Mouse (Mus musculus) embryonic facial prominence, embryonic 15.5 days (tissue): ENCODE measurements around the gene Sh3rf3. TPM values are rescaled to one million over a fixed set of nuclear protein-coding genes. Genes with fewer than 3 reads are reported as not detected.

Experiments
- ATAC-seq: fragments of 200-750 bp; cut with Nextera tagmentation; 2 replicates; pipeline ENCODE4 v1.8.0; 2017; ENCODE audit warnings: low read depth, moderate TSS enrichment; ENCODE audit not compliant: insufficient number of reproducible peaks, low FRiP score, low TSS enrichment
- H3K27ac ChIP-seq: fragments of 300-500 bp; sonication (generic); replicated peaks from 2 replicates; pipeline ENCODE4 v1.5.1; 2015; ENCODE audit warnings: mild to moderate bottlenecking, inconsistent platforms
- H3K27me3 ChIP-seq: fragments of 300-500 bp; sonication (generic); 2 replicates; pipeline ENCODE4 v1.6.1; 2015; ENCODE audit warnings: inconsistent platforms
- H3K36me3 ChIP-seq: fragments of 300-500 bp; sonication (generic); 2 replicates; pipeline ENCODE4 v1.6.1; 2015; ENCODE audit warnings: mild to moderate bottlenecking, inconsistent platforms
- H3K4me1 ChIP-seq: fragments of 300-500 bp; sonication (generic); 2 replicates; pipeline ENCODE4 v1.6.1; 2015; ENCODE audit warnings: inconsistent platforms
- H3K4me2 ChIP-seq: fragments of 300-500 bp; sonication (generic); replicated peaks from 2 replicates; pipeline ENCODE4 v1.6.1; 2015; ENCODE audit warnings: mild to moderate bottlenecking, inconsistent platforms
- H3K4me3 ChIP-seq: fragments of 300-500 bp; sonication (generic); replicated peaks from 2 replicates; pipeline ENCODE4 v1.5.1; 2015; ENCODE audit warnings: mild to moderate bottlenecking, inconsistent platforms
- H3K9ac ChIP-seq: fragments of 300-500 bp; sonication (generic); 2 replicates; pipeline ENCODE4 v1.6.1; 2015; ENCODE audit warnings: inconsistent platforms
- H3K9me3 ChIP-seq: fragments of 300-500 bp; sonication (generic); replicated peaks from 2 replicates; pipeline ENCODE4 v1.6.1; 2016; ENCODE audit warnings: inconsistent platforms
- WGBS: fragments of 180-500 bp; shearing (Covaris S2); methylation state at CpG from one replicate; pipeline ENCODE4 v1.1.7; 2015; 5-methylcytosine and 5-hydroxymethylcytosine counted together
- polyA plus RNA-seq: library from polyadenylated mRNA; unstranded; fragments of >200 nt; fragmentation: Nextera tagmentation; extraction: Ambion mirVana; gene quantifications from 2 replicates; pipeline ENCODE4 v1.2.1, GENCODE M21; 2015

The Sh3rf3 gene
- polyA plus RNA-seq, 1 experiment from 2014 or later = 3.1 TPM

- 58% methylated on average over 3 of the region's 3 CpGs for WGBS
- Histone ChIP-seq H3K27me3 (no peaks in the 10 kb centered on the region), H3K9ac (no peak overlapping the region), H3K4me2 (no peak overlapping the region), H3K27ac (no peak overlapping the region), H3K9me3 (no peaks in the 10 kb centered on the region), H3K4me3 (no peak overlapping the region), H3K36me3 (no peaks in the 10 kb centered on the region), H3K4me1 (no peaks in the 10 kb centered on the region)
- no peak for ATAC-seq
Measured at GRCm38 (mm10) chr10:58995132-58995531, 182.0 kb downstream of the Sh3rf3 start.

- Histone ChIP-seq H3K9me3 (no peaks in the 10 kb centered on the region), H3K36me3 (no peaks in the 10 kb centered on the region), H3K4me3 (no peak overlapping the region), H3K9ac (no peak overlapping the region), H3K4me1 (no peaks in the 10 kb centered on the region), H3K27ac (no peak overlapping the region), H3K27me3 (no peaks in the 10 kb centered on the region), H3K4me2 (no peak overlapping the region)
- WGBS = 86% methylated on average over 9 of the region's 9 CpGs
- ATAC-seq = no peak
Measured at GRCm38 (mm10) chr10:59002361-59002760, 189.2 kb downstream of the Sh3rf3 start.

GRCm38 (mm10) chr10:59011415-59011814 lies 198.3 kb downstream of the Sh3rf3 start:
- Histone ChIP-seq H3K4me3 (no peak overlapping the region), H3K4me2 (no peak overlapping the region), H3K36me3 (no peaks in the 10 kb centered on the region), H3K9ac (no peak overlapping the region), H3K27me3 (no peaks in the 10 kb centered on the region), H3K9me3 (no peaks in the 10 kb centered on the region), H3K27ac (no peak overlapping the region), H3K4me1 (no peaks in the 10 kb centered on the region)
- 81% methylated on average over 7 of the region's 7 CpGs for WGBS
- no peak for ATAC-seq

GRCm38 (mm10) chr10:59013618-59014017 lies 200.5 kb downstream of the Sh3rf3 start:
- Histone ChIP-seq H3K36me3 (no peaks in the 10 kb centered on the region), H3K4me3 (no peak overlapping the region), H3K9ac (no peak overlapping the region), H3K4me1 (no peaks in the 10 kb centered on the region), H3K27ac (no peak overlapping the region), H3K27me3 (no peaks in the 10 kb centered on the region), H3K4me2 (no peak overlapping the region), H3K9me3 (no peaks in the 10 kb centered on the region)
- WGBS = 81% methylated on average over 9 of the region's 9 CpGs
- ATAC-seq = no peak

GRCm38 (mm10) chr10:59019302-59019973 lies 206.3 kb downstream of the Sh3rf3 start:
- WGBS = 58% methylated on average over 3 of the region's 3 CpGs
- no peak overlapping the region for H3K4me2 ChIP-seq
- ATAC-seq = no peak
- H3K27me3 ChIP-seq = no peaks in the 10 kb centered on the region
- H3K9me3 ChIP-seq = no peaks in the 10 kb centered on the region
- no peak overlapping the region for H3K27ac ChIP-seq
- no peak overlapping the region for H3K4me3 ChIP-seq
- H3K9ac ChIP-seq = no peak overlapping the region
- H3K36me3 ChIP-seq = no peaks in the 10 kb centered on the region
- no peaks in the 10 kb centered on the region for H3K4me1 ChIP-seq

- Histone ChIP-seq H3K4me1 (no peaks in the 10 kb centered on the region), H3K9me3 (no peaks in the 10 kb centered on the region; the same call in 1 of the 2 replicates), H3K36me3 (no peaks in the 10 kb centered on the region), H3K27me3 (no peaks in the 10 kb centered on the region), H3K27ac (no peak overlapping the region), H3K4me2 (no peak overlapping the region), H3K4me3 (no peak overlapping the region), H3K9ac (no peak overlapping the region)
- no peak for ATAC-seq
- 80% methylated on average over 4 of the region's 4 CpGs for WGBS
Measured at GRCm38 (mm10) chr10:59050434-59050833, 237.3 kb downstream of the Sh3rf3 start.

GRCm38 (mm10) chr10:59056294-59056693 lies 243.1 kb downstream of the Sh3rf3 start:
- ATAC-seq = no peak
- Histone ChIP-seq H3K4me1 (no peaks in the 10 kb centered on the region), H3K27ac (no peak overlapping the region), H3K9me3 (no peaks in the 10 kb centered on the region), H3K4me3 (no peak overlapping the region), H3K9ac (no peak overlapping the region), H3K36me3 (no peaks in the 10 kb centered on the region), H3K27me3 (no peaks in the 10 kb centered on the region), H3K4me2 (no peak overlapping the region)
- 44% methylated on average over 6 of the region's 6 CpGs for WGBS

- no peak overlapping the region for H3K9ac ChIP-seq
- no peak overlapping the region for H3K4me2 ChIP-seq
- no peaks in the 10 kb centered on the region for H3K4me1 ChIP-seq
- H3K27ac ChIP-seq = no peak overlapping the region
- H3K27me3 ChIP-seq = no peaks in the 10 kb centered on the region
- H3K9me3 ChIP-seq = no peaks in the 10 kb centered on the region
- H3K36me3 ChIP-seq = no peaks in the 10 kb centered on the region
- H3K4me3 ChIP-seq = no peak overlapping the region
- ATAC-seq = no peak
- 82% methylated on average over 6 of the region's 6 CpGs for WGBS
Measured at GRCm38 (mm10) chr10:59066804-59067203, 253.6 kb downstream of the Sh3rf3 start.

GRCm38 (mm10) chr10:59072827-59073226 lies 259.7 kb downstream of the Sh3rf3 start:
- H3K4me3 ChIP-seq = no peak overlapping the region
- ATAC-seq = no peak
- WGBS = 59% methylated on average over 4 of the region's 4 CpGs

GRCm38 (mm10) chr10:59076681-59077080 lies 263.5 kb downstream of the Sh3rf3 start:
- H3K36me3 ChIP-seq = no peaks in the 10 kb centered on the region
- no peaks in the 10 kb centered on the region for H3K9me3 ChIP-seq
- H3K4me3 ChIP-seq = no peak overlapping the region
- H3K27ac ChIP-seq = no peak overlapping the region
- H3K4me1 ChIP-seq = peaks cover 11% of the 10 kb centered on the region; the same call in 1 of the 2 replicates
- H3K9ac ChIP-seq = no peak overlapping the region
- 92% methylated on average over 10 of the region's 10 CpGs for WGBS
- no peak for ATAC-seq
- H3K27me3 ChIP-seq = no peaks in the 10 kb centered on the region
- H3K4me2 ChIP-seq = no peak overlapping the region

More at GRCm38 (mm10) chr10:59072827-59073226, 259.7 kb downstream of the Sh3rf3 start:
- no peaks in the 10 kb centered on the region for H3K9me3 ChIP-seq
- H3K27me3 ChIP-seq = no peaks in the 10 kb centered on the region
- H3K27ac ChIP-seq = no peak overlapping the region
- no peak overlapping the region for H3K4me2 ChIP-seq
- no peak overlapping the region for H3K9ac ChIP-seq
- no peaks in the 10 kb centered on the region for H3K36me3 ChIP-seq
- peaks cover 3% of the 10 kb centered on the region; the same call in 1 of the 2 replicates for H3K4me1 ChIP-seq

GRCm38 (mm10) chr10:59077909-59078308 lies 264.8 kb downstream of the Sh3rf3 start:
- WGBS = 59% methylated on average over 10 of the region's 10 CpGs
- Histone ChIP-seq H3K4me3 (no peak overlapping the region), H3K27me3 (no peaks in the 10 kb centered on the region), H3K36me3 (no peaks in the 10 kb centered on the region), H3K4me1 (peaks cover 11% of the 10 kb centered on the region; the same call in 1 of the 2 replicates), H3K27ac (no peak overlapping the region), H3K9ac (no peak overlapping the region), H3K4me2 (no peak overlapping the region), H3K9me3 (no peaks in the 10 kb centered on the region)
- no peak for ATAC-seq

GRCm38 (mm10) chr10:59085604-59086003 lies 272.4 kb downstream of the Sh3rf3 start:
- H3K9ac ChIP-seq = no peak overlapping the region
- H3K4me1 ChIP-seq = 0 out of 2 replicates have a peak, but pooled peaks cover 4% of the 10 kb centered on the region
- ATAC-seq = no peak

More at GRCm38 (mm10) chr10:59085604-59086003, 272.4 kb downstream of the Sh3rf3 start:
- Histone ChIP-seq H3K4me2 (no peak overlapping the region), H3K27ac (no peak overlapping the region), H3K27me3 (no peaks in the 10 kb centered on the region), H3K9me3 (no peaks in the 10 kb centered on the region), H3K36me3 (0 out of 2 replicates have a peak, but pooled peaks cover 6% of the 10 kb centered on the region), H3K4me3 (no peak overlapping the region)
- WGBS = 96% methylated on average over 5 of the region's 5 CpGs
